Mouse (Mus musculus) ovary, postnatal 10 days (tissue): ENCODE data around the gene Cd84.
"Not testable (repeated sequence)": the region's sequence is repeated elsewhere in the genome, so short reads cannot be mapped to it uniquely, and the experiment has no call there.

Source experiments
- DNase-seq: peaks from one replicate; pipeline ENCODE4 v3.0.0; 2022; ENCODE audit warnings: low spot score

The Cd84 gene

DNA sequence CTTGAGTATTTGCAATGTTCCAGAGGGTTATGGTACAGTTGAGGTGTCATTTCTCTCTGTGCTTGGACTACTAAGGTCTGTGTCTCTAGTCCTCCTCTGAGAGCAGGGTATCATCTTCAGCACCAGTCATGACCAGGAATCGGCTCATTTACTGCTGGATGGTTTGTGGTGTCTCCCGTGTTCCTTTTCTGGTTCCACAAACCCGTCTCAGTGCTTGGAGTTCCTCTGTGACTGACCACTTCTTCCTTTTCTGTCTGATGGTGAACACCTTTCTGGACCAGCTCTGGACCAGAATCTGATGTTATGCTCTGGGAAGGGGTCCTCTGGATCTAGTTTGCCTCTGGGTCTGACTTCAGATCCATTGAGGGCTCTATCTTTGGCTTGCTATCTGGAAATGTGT, at the start of gene Cd84:
Cd84 (plus strand) TSS at position 210 of the 400 bp plus-strand sequence.
- no peak for DNase-seq

- no peak for DNase-seq
Observed at GRCm38 (mm10) chr1:171791491-171791890, 48.0 kb upstream of the Cd84 start.

DNA sequence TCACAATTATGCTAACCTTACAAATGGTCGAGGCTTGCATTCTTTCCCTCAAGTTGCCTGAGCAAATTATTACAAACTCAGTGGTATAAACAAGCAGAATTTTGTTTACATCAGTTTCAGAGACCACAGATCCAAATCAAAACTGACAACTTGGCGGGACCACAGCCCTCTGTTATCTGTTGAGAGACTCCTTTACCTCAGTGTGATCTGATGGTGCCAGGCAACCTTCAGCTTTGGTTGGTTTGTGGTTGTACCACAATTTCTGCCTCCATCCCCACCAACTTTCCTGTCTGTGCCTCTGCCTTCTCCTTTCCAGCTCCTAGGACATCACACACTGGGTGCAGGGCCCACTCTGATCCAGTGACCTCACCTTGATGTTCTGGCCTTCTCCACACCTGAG, 43.3 kb upstream of the Cd84 start:
- no peak for DNase-seq

GRCm38 (mm10) chr1:171797840-171798239, 41.7 kb upstream of the Cd84 start:
- no peak for DNase-seq

DNA sequence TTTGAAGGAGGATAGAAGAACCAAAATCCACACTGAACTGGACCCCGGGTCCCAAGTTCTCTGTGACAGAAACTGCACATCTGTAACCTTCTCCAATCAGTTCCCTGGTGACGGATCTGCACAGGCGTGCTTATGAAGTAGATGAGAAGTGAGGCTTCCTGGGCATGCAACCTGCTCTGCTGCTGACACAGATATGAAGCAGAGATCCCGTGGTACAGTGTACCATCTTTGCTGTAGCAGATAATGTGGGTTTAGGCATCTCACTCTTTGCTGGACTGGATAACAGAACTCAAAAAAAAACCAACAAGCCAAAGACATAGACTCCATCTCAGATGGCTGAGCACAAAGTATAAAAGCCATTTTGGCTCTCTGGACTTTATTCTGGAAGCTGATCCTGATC, 39.8 kb upstream of the Cd84 start:
- DNase-seq: no peak

DNA sequence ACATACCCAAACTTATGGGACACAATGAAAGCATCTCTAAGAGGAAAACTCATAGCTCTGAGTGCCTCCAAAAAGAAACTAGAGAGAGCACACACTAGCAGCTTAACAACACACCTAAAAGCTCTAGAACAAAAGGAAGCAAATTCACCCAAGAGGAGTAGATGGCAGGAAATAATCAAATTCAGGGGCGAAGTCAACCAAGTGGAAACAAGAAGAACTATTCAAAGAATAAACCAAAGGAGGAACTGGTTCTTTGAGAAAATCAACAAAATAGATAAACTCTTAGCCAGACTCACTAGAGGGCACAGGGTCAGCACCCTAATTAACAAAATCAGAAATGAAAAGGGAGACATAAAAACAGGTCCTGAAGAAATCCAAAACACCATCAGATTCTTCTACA, 28.4 kb upstream of the Cd84 start:
- DNase-seq: not testable (repeated sequence)

DNA sequence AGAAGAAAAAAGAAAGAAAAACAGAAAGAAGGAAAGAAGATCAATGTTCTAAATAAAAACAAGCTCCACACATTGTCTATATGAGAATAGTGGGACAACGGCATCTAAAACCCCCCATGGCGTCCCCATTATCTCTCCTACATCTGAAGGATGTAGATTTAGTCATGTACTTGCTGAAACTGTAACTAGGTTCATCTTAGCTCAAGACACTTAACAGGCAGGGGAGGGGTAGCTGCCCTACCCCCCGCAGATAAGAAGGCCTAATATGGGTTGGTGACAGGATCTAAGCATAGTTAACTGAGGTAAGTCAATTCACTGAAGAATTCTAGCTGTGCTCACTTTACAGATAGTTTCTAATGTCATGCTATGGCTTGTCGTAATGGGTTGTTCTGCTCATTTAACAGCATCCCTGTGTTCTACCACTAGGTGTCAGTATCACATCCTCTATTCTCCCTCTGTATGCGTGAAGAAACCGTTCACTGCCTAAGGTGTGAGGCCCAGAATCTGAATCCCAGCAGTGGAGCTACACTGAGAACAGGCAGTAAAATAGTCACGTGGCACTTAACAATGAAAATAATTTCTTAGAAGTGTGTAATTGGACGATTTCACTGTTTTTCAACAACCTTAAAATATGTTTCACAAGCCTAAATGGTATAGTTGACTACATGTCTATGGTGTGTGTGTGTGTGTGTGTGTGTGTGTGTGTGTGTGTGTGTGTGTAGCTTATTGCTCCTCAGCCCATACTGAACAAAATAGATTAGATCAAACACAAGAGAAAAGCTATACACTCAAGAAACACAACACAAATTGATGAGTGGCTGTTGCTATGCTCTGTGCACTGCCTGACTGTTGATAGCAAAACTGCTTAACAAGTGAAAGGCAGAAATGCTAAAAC, 23.7 kb upstream of the Cd84 start:
- no peak for DNase-seq

DNA sequence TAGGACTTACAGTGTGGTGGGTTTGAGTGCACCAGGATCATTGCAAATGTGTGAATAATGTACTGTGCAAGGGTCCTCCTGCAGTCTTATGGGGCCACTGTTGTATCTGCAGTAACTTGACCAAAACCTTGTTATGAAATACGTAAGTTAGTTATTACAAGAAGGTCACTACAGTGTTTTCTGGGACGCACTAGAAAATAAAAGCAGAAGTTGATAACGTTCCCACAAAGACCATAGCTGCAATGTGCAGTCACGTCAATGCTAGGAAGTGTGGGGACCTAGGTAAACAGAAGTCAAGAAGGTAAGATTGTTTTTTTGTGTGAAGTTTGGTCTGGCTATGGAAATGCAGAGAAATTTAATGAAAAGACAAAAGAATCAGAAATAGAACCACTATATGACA, 22.5 kb upstream of the Cd84 start:
- DNase-seq: no peak

DNA sequence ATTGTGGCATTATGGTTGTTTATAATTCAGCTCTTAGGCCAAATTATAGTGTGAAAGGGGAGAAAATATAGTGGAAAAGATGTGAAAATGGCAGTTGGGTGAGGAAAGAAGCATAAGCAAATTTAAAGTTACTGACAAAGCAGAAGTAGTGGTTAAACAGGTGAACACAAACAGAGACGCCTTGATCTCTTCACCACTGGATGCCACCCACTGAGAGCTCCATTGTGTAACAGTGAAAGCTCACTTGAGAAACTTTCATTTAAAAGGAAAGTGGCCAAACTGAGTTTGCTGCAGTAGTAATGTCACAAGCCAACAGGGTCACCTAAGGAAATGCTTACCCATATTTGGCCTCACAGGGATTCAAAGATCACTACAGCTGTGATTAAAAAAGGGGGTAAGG, 18.2 kb upstream of the Cd84 start:
- DNase-seq: no peak

GRCm38 (mm10) chr1:171825462-171825861, 14.0 kb upstream of the Cd84 start:
- no peak for DNase-seq

DNA sequence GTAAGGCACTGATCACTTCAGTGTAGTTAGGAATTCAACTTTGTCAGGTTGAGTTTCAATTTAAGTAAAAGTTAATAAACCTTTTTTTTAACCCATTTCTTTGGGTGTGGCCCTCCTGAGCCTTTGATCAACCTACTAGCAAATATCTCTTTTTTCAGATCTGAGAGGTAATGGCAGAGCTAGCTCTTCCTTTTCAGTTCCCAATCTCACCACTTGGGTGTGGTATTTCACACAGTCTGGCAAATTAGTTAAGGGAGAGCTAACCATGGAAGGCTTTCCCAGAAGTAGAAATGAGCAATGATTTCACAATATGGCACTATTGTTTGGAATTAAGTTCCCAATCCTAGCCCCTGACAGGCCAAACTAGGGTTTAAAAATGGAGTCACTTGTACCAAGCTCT, 13.3 kb upstream of the Cd84 start:
- no peak for DNase-seq

DNA sequence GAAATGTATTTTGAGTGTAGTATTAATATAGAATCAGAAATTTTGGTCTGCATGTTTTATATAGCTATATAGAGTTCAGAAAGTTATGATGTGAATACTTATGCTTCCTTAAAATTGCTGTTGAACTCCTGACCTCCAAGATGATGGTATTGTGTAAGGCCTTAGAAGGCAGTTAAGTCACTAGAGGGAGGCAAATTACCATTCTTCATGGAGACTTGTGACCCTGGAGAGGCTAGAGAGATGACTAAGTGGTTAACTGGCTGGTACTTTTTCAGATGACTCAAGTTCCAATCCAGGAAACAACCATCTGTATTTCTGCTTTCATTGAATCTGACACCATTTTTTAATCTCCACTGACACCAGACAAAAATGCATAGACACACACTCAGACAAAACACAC, 11.8 kb upstream of the Cd84 start:
- DNase-seq: no peak

DNA sequence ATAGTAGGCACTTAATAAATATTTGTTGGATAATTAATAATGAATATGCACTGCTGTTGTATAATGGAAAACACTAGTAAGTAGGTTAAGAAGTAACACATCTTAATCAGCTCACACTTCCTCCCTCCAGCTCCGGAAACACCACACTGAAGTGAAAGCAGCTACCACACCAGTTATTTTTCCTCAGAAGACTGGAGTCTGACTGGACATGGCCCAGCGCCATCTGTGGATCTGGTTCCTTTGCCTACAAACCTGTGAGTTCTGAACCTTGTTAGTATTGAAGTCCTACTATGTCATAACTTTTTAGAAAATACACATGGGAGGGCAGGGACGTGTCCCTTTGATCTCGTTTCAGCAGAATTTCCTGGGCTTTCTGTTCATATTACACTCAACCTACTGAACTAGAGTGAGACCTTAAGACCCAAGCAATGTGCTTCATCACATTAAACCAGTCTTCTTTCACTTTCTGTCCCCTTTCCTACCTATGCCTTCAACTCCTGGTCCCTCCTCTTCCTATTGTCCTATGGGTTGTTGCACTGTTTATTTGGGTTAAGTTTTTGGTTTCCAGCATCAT, 1.0 kb downstream of the Cd84 start:
- no peak for DNase-seq

GRCm38 (mm10) chr1:171845035-171845754, 5.7 kb downstream of the Cd84 start:
- no peak for DNase-seq

DNA sequence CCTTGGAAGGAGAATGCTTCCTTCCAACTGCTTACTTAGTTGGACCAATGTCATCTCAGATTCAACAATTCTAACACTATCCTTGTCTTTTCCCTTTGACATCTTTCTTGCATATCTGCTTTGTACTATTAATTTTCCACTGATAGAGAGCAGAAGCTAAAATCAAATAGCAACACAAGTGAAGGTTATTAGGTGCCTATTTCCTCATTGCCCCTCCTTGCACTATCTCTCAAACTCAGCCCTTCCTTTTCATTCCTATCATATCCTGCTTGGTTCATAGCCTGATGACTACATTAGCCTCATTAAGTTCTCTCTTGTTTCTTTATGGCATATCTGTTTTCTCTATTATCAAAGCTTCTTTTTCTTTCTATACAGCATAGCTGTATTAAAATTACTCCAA, 8.7 kb downstream of the Cd84 start:
- no peak for DNase-seq

DNA sequence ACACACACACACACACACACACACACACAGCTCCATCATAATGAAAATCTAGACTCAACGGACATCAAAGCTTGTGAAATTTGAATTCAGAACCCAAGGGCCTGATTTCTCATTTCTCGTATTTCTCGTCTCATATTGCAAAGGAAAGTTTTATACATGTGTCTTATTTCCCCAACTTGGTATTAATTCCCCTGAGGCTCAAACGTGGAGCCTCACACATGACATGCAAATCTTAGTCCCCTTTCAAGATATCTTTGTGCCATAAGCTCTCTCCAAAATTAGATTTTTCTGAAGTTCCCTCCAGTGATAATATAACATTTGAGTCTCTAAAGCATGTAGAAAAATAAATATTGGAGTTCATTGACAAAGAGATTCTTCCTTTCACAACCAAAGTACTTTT, 9.3 kb downstream of the Cd84 start:
- no peak for DNase-seq

DNA sequence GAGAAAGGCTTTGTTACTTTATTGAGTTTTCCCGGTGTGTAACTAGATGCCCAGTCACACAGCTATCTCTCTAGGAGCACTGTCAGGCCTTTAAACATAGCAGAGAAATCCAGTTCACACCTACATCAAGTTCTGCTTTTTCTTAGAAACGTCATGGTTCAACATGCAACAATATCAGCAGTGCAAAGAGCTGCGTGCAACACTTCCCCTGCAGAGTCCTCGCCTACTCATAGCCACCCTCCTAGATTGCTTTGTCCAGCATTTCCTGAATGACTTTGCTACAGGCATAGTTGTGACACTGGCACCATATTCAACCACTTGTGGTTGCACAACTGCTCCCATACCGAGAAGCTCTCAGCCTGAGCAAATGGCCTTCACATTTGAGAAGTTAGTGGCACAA, 10.0 kb downstream of the Cd84 start:
- DNase-seq: no peak

DNA sequence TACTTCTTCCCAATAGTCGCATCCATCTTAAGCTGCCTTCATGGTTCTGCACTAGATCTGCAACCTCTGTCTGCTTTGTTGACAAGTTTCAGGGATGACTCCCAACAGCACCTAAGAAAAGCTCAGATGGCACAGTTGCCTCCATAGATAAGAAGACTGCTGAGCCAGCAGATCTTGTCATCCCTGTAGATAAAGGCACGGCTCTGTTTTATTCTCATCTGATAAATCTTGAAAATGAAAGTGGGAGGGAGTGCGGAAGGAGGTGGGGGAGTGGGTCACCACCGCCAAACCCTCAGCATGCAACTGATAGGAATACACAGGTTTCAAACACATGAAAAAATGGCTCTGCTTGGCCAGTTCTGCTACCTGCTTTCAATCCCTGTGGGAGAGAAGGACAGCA, 26.0 kb downstream of the Cd84 start:
- DNase-seq: no peak

- DNase-seq: no peak
Observed at GRCm38 (mm10) chr1:171886989-171887388, 47.5 kb downstream of the Cd84 start.

GRCm38 (mm10) chr1:171895364-171895763, 55.9 kb downstream of the Cd84 start, which contains the start of gene Gm10521:
TSS of gene Gm10521 (plus strand) at chr1:171895664.
- DNase-seq: not testable (repeated sequence)

GRCm38 (mm10) chr1:171904011-171904410, 64.5 kb downstream of the Cd84 start:
- no peak for DNase-seq

GRCm38 (mm10) chr1:171915638-171916458, 76.4 kb downstream of the Cd84 start:
- no peak for DNase-seq
